10 mouse cellular contexts compared by ENCODE assay signal in the genomic region with DNA sequence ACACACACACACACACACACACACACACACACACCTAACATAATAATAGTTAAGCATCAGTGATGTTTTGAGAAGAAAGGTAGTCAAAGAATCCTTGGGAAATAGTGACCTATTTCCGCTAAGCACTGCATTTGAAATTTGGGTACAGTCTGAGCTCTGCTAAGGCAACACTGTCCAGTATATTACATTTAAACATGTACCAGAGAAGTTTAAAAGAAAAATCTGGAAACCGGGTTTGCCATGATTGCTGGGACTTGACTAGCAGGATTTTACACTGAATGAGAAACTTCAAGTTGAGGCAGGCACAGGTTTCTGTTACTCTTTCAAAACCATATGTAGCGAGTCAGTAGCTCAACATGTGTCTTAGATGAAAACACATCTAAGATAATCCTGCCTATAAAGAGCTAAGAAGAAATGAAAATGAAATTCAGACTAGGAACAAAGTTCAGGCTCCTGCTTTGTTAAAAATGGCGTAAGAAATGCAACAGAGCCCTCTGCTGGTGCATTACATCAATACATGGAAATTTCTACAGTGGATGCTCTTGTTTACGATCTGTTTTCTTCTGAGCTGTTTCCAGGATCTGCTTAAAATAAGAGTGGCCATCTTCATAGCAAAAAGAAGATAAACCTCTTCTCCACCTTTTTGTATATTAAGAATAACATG. TPM values are rescaled to one million over a fixed set of nuclear protein-coding genes. Genes with fewer than 3 reads are reported as not detected.
DNase-seq lines count a peak whose midpoint lies in the region; ATAC-seq lines count a peak whose summit lies in the region.
"Had no signal": no experiment of that assay in that cellular context is flagged by ENCODE, and none has a peak within 500 bp of the region (broad histone marks: within the 10 kb centered on the region; RNA-seq: fewer than 3 reads in every experiment).

No protein-coding gene starts in this region.

- H3K36me3 ChIP-seq in hindbrain, embryonic 13.5 days = no peaks in the 10 kb centered on the region
- H3K36me3 ChIP-seq in neural tube, embryonic 15.5 days = no peaks in the 10 kb centered on the region
- H3K36me3 ChIP-seq: limb, embryonic 15.5 days had no signal

- peak; percentile 7 for DNase-seq in cerebellum, adult 8-10 months
- DNase-seq in cerebellum, adult 11 months = no peak
- DNase-seq in lung, postnatal 10 days = peak; percentile 7
- no peak for DNase-seq in lung, postnatal 4 days
- DNase-seq in urinary bladder, adult 18-20 months (ENCODE audit: low spot score in 2 of 2) = no peak
- no peak for DNase-seq in thymus, postnatal 10 days (ENCODE audit: low spot score in 2 of 2)

- no peaks in the 10 kb centered on the region for H3K4me1 ChIP-seq in hindbrain, embryonic 13.5 days (replicated peaks)
- H3K4me1 ChIP-seq in neural tube, embryonic 15.5 days = no peaks in the 10 kb centered on the region
- H3K4me1 ChIP-seq: limb, embryonic 15.5 days had no signal

- no peak overlapping the region for H3K4me2 ChIP-seq in hindbrain, embryonic 13.5 days
- no peak overlapping the region for H3K4me2 ChIP-seq in neural tube, embryonic 15.5 days
- H3K4me2 ChIP-seq: limb, embryonic 15.5 days had no signal

- ATAC-seq in hindbrain, embryonic 13.5 days (ENCODE audit: low FRiP score) = peak; percentile 61
- ATAC-seq in neural tube, embryonic 15.5 days (ENCODE audit: low FRiP score) = peak; percentile 87

- H3K27me3 ChIP-seq in hindbrain, embryonic 13.5 days = peaks cover 5% of the 10 kb centered on the region
- H3K27me3 ChIP-seq in neural tube, embryonic 15.5 days (replicated peaks) = peaks cover 4% of the 10 kb centered on the region; the same call in 1 of the 2 replicates
- H3K27me3 ChIP-seq: limb, embryonic 15.5 days had no signal

- 40% methylated on average over 5 of the region's 5 CpGs for WGBS in hindbrain, embryonic 13.5 days
- WGBS in neural tube, embryonic 15.5 days = 40% methylated on average over 5 of the region's 5 CpGs

- no peaks in the 10 kb centered on the region for H3K9me3 ChIP-seq in hindbrain, embryonic 13.5 days
- H3K9me3 ChIP-seq in neural tube, embryonic 15.5 days (replicated peaks) = no peaks in the 10 kb centered on the region
- H3K9me3 ChIP-seq: limb, embryonic 15.5 days had no signal

- H3K4me3 ChIP-seq in hindbrain, embryonic 13.5 days = no peak overlapping the region
- H3K4me3 ChIP-seq in neural tube, embryonic 15.5 days (replicated peaks) = no peak overlapping the region
- H3K4me3 ChIP-seq: limb, embryonic 15.5 days had no signal

- H3K27ac ChIP-seq in hindbrain, embryonic 13.5 days = 0 out of 2 replicates have a peak overlapping the region, but pooled peaks have one; percentile 50
- 0 out of 2 replicates have a peak overlapping the region, but pooled peaks have one; percentile 37 for H3K27ac ChIP-seq in neural tube, embryonic 15.5 days (replicated peaks)
- H3K27ac ChIP-seq: limb, embryonic 15.5 days had no signal

- H3K9ac ChIP-seq in hindbrain, embryonic 13.5 days = no peak overlapping the region
- no peak overlapping the region for H3K9ac ChIP-seq in neural tube, embryonic 15.5 days (replicated peaks)
- H3K9ac ChIP-seq: limb, embryonic 15.5 days had no signal

RNA-seq across cellular contexts. Expression of gene Crisp4, which starts 39.7 kb away (rescaled TPM):
- polyA plus RNA-seq in hindbrain, embryonic 13.5 days (2015; fragmentation: Nextera tagmentation; extraction: Ambion mirVana) = not detected in 2 replicates
- polyA plus RNA-seq in neural tube, embryonic 15.5 days (2015; fragmentation: Nextera tagmentation; extraction: Ambion mirVana) = not detected in 2 replicates
- polyA plus RNA-seq: limb, embryonic 15.5 days; testis, adult 2 months had no signal

Comparison
In these comparisons a context has a peak if more than half of its experiments do, and no peak if none do; other contexts are left out.
1. DNase-seq: peak in cerebellum, adult 8-10 months (single experiment) and lung, postnatal 10 days (single experiment); none in cerebellum, adult 11 months (single experiment), lung, postnatal 4 days (0 of 2), urinary bladder, adult 18-20 months (0 of 2) and thymus, postnatal 10 days (0 of 2).